Comparison of ENCODE assay signal across 8 mouse cellular contexts in genomic region chr8:105295895-105296573, GRCm38 (mm10). TPM values are rescaled to one million over a fixed set of nuclear protein-coding genes. Genes with fewer than 3 reads are reported as not detected.
DNase-seq lines count a peak whose midpoint lies in the region; ATAC-seq and TF ChIP-seq lines count a peak whose summit lies in the region.

Gene Exoc3l (minus strand): TSS chr8:105296101.

- H3K4me3 ChIP-seq in embryonic facial prominence, embryonic 12.5 days = peak within 1 kb of the TSS; percentile 96
- peak within 1 kb of the TSS; percentile 96 for H3K4me3 ChIP-seq in hindbrain, postnatal 0 days (ENCODE audit: low read length)
- H3K4me3 ChIP-seq in lung, embryonic 16.5 days (ENCODE audit: low read length) = peak within 1 kb of the TSS; percentile 83

- H3K9me3 ChIP-seq in embryonic facial prominence, embryonic 12.5 days = no peaks in the 10 kb centered on the region
- no peaks in the 10 kb centered on the region for H3K9me3 ChIP-seq in hindbrain, postnatal 0 days (ENCODE audit: low read length)
- no peaks in the 10 kb centered on the region for H3K9me3 ChIP-seq in lung, embryonic 16.5 days (ENCODE audit: control insufficient read depth, low read length)

- DNase-seq in lung, adult 18-20 months = peak; percentile 40 to 45
- DNase-seq in lung, postnatal 14 days = no peak
- no peak for DNase-seq in hindbrain, postnatal 0 days (ENCODE audit: low spot score)
- DNase-seq in retina, postnatal 1 day = no peak
- no peak for DNase-seq in left cerebral cortex, postnatal 36 days (ENCODE audit: low spot score in 2 of 2)
- DNase-seq in embryo, embryonic 11 days = no peak

- no peak within 1 kb of the TSS for H3K9ac ChIP-seq in embryonic facial prominence, embryonic 12.5 days
- no peak within 1 kb of the TSS for H3K9ac ChIP-seq in hindbrain, postnatal 0 days (replicated peaks; ENCODE audit: low read length)
- H3K9ac ChIP-seq in lung, embryonic 16.5 days (ENCODE audit: low read length) = peak within 1 kb of the TSS; percentile 12

- WGBS in embryonic facial prominence, embryonic 12.5 days = 66% methylated on average over 11 of the region's 11 CpGs
- 60% methylated on average over 11 of the region's 11 CpGs for WGBS in hindbrain, postnatal 0 days
- 46% methylated on average over 11 of the region's 11 CpGs for WGBS in lung, embryonic 16.5 days

- peak within 1 kb of the TSS; percentile 98 for H3K4me2 ChIP-seq in embryonic facial prominence, embryonic 12.5 days (replicated peaks)
- peak within 1 kb of the TSS; percentile 75 for H3K4me2 ChIP-seq in hindbrain, postnatal 0 days (ENCODE audit: low read depth, low read length)
- H3K4me2 ChIP-seq in lung, embryonic 16.5 days (ENCODE audit: low read depth, low read length) = peak within 1 kb of the TSS; percentile 98

- TF ChIP-seq CTCF in hindbrain, postnatal 0 days (IDR thresholded peaks at IDR 0.05; ENCODE audit: low read depth) = no peak

- intact Hi-C loops in left cerebral cortex, postnatal 36 days (cut with DNase I) = loop anchor here (5.0 kb wide), 1 partner anchor 654 kb away; the partner anchor contains the start of gene Ciao2b

- peaks cover 20% of the 10 kb centered on the region for H3K36me3 ChIP-seq in embryonic facial prominence, embryonic 12.5 days
- H3K36me3 ChIP-seq in hindbrain, postnatal 0 days (ENCODE audit: insufficient read depth, low read length) = peaks cover 11% of the 10 kb centered on the region
- peaks cover 10% of the 10 kb centered on the region for H3K36me3 ChIP-seq in lung, embryonic 16.5 days (ENCODE audit: control insufficient read depth, insufficient read depth, low read length)

- H3K27ac ChIP-seq in embryonic facial prominence, embryonic 12.5 days = no peak within 1 kb of the TSS
- peak within 1 kb of the TSS; percentile 77; the same call in 1 of the 2 replicates for H3K27ac ChIP-seq in hindbrain, postnatal 0 days
- peak within 1 kb of the TSS; percentile 78 for H3K27ac ChIP-seq in lung, embryonic 16.5 days (ENCODE audit: low read length)

- peaks cover 8% of the 10 kb centered on the region; the same call in 1 of the 2 replicates for H3K27me3 ChIP-seq in embryonic facial prominence, embryonic 12.5 days
- no peaks in the 10 kb centered on the region for H3K27me3 ChIP-seq in hindbrain, postnatal 0 days (ENCODE audit: insufficient read depth, low read length)
- H3K27me3 ChIP-seq in lung, embryonic 16.5 days (ENCODE audit: control insufficient read depth, insufficient read depth, low read depth, low read length) = no peaks in the 10 kb centered on the region

- no peak for ATAC-seq in embryonic facial prominence, embryonic 12.5 days (ENCODE audit: insufficient number of reproducible peaks, insufficient read depth, low FRiP score, low TSS enrichment)
- ATAC-seq in hindbrain, postnatal 0 days = no peak
- ATAC-seq in lung, embryonic 16.5 days (ENCODE audit: low read depth) = peak; percentile 10; the same call in 1 of the 2 replicates

- peaks cover 11% of the 10 kb centered on the region for H3K4me1 ChIP-seq in embryonic facial prominence, embryonic 12.5 days
- H3K4me1 ChIP-seq in hindbrain, postnatal 0 days (ENCODE audit: insufficient read depth, low read length) = peaks cover 15% of the 10 kb centered on the region
- H3K4me1 ChIP-seq in lung, embryonic 16.5 days (replicated peaks; ENCODE audit: control insufficient read depth, insufficient read depth, low read length) = peaks cover 17% of the 10 kb centered on the region

RNA-seq across cellular contexts. Expression of gene Exoc3l, which starts in this region (rescaled TPM):
- polyA plus RNA-seq in embryonic facial prominence, embryonic 12.5 days (2016; fragmentation: Nextera tagmentation; extraction: Ambion mirVana) = 12.8 and 15.2 TPM in 2 replicates
- 2.4 and 8.2 TPM in 2 replicates for total RNA-seq in hindbrain, postnatal 0 days (2014; rRNA removed)
- polyA plus RNA-seq in hindbrain, postnatal 0 days (2015; fragmentation: Nextera tagmentation; extraction: Ambion mirVana) = 5.9 and 8.0 TPM in 2 replicates
- polyA plus RNA-seq in lung, embryonic 16.5 days (2015; fragmentation: Nextera tagmentation; extraction: Ambion mirVana) = 34.4 and 35.5 TPM in 2 replicates
- total RNA-seq in left cerebral cortex, postnatal 36 days (2021) = 1 to 10 TPM in 1 of 2 experiments, under 1 TPM in 1; 0.79 to 1.8 TPM

Comparison
In these comparisons a context has a peak if more than half of its experiments do, and no peak if none do; other contexts are left out.
1. DNase-seq: peak in lung, adult 18-20 months (2 of 2); none in lung, postnatal 14 days (single experiment), hindbrain, postnatal 0 days (single experiment), retina, postnatal 1 day (single experiment), left cerebral cortex, postnatal 36 days (0 of 2) and embryo, embryonic 11 days (single experiment).
2. Peak in every context shown above with its lines, with median percentiles within 50 percentile points of each other: H3K4me2 ChIP-seq and H3K4me3 ChIP-seq.